Mouse (Mus musculus) frontal cortex, postnatal 36 days (tissue): ENCODE measurements around the gene Aox4.

ENCODE experiments used
- DNase-seq, 2 experiments: peaks; one replicate each; pipeline ENCODE4 v3.0.0; 2022; ENCODE audit warnings: low spot score in 2 of 2

Aox4 gene

GRCm38 (mm10) chr1:58301073-58301472, 90.9 kb downstream of the Aox4 start:
- DNase-seq: no peak

- DNase-seq: no peak
Observed at GRCm38 (mm10) chr1:58302015-58302414, 91.8 kb downstream of the Aox4 start.

GRCm38 (mm10) chr1:58303009-58303408, 92.8 kb downstream of the Aox4 start:
- DNase-seq: no peak

- no peak for DNase-seq
Observed at GRCm38 (mm10) chr1:58303726-58304125, 93.5 kb downstream of the Aox4 start.

GRCm38 (mm10) chr1:58304296-58304695, 94.1 kb downstream of the Aox4 start:
- no peak for DNase-seq

GRCm38 (mm10) chr1:58307181-58307580, 97.0 kb downstream of the Aox4 start:
- no peak for DNase-seq

- no peak for DNase-seq
Observed at GRCm38 (mm10) chr1:58308594-58308993, 98.4 kb downstream of the Aox4 start.

- no peak for DNase-seq
Observed at GRCm38 (mm10) chr1:58309853-58310252, 99.7 kb downstream of the Aox4 start.

- DNase-seq: no peak
Observed at GRCm38 (mm10) chr1:58311221-58311864, 101.1 kb downstream of the Aox4 start.

- no peak for DNase-seq
Observed at GRCm38 (mm10) chr1:58313173-58313572, 103.0 kb downstream of the Aox4 start.

GRCm38 (mm10) chr1:58315532-58315931, 105.3 kb downstream of the Aox4 start:
- DNase-seq: no peak
